Mouse (Mus musculus): ENCODE results near the gene Zyg11a. TPM values are rescaled to one million over a fixed set of nuclear protein-coding genes. Genes with fewer than 3 reads are reported as not detected.

The Zyg11a gene
- polyA plus RNA-seq, 1 experiment from 2014 or later = not detected

DNA sequence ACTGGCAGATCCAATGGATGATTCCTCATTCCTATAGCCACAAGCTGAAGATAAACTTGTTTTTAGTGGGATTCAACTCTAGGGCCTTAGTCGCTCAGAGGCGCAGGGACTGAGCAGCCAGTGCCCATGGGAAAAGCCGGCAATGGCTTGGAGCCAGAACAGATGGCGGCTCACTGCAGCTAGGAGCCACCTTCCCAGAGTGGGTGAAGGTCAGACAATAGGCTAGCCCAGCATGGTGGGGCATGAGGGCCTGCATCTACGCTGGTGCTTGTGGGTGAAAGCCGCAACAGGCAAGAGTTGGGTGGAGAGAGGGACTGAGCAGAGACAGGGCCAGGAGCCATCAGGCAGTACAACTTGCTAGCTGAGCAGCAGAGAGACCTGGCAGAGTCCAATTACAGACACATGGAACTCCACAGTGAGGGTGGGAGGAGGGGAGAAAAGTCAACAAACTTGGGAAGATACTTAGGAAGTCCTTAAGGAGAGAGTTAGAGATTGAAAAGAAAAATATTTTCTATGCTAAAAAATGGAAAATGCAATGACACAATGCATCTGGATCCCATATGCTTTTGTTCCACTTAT is 21.5 kb downstream of the Zyg11a start:
- no peaks in the 10 kb centered on the region for H3K9me3 ChIP-seq (ENCODE audit: low read length)
- H3K4me1 ChIP-seq (ENCODE audit: insufficient read depth, low read depth, low read length) = no peaks in the 10 kb centered on the region
- H3K9ac ChIP-seq (replicated peaks; ENCODE audit: low read depth) = no peak overlapping the region
- H3K36me3 ChIP-seq (ENCODE audit: insufficient read depth, low read length) = no peaks in the 10 kb centered on the region
- no peaks in the 10 kb centered on the region for H3K27me3 ChIP-seq (replicated peaks; ENCODE audit: insufficient read depth, low read length)
- DNase-seq (ENCODE audit: low spot score) (peak; percentile 7), ATAC-seq (no peak)
- WGBS = 55% methylated on average over 6 of the region's 6 CpGs
- no peak for TF ChIP-seq EP300 (IDR thresholded peaks at IDR 0.05)
- TF ChIP-seq CTCF (IDR thresholded peaks at IDR 0.05) = no peak
- no peak overlapping the region for H3K27ac ChIP-seq (ENCODE audit: low read length)
- no peak overlapping the region for H3K4me2 ChIP-seq (replicated peaks; ENCODE audit: low read depth, low read length)
- no peak overlapping the region for H3K4me3 ChIP-seq (ENCODE audit: low read depth, low read length)

GRCm38 (mm10) chr4:108192821-108193323 is 25.0 kb downstream of the Zyg11a start:
- H3K4me2 ChIP-seq (replicated peaks; ENCODE audit: low read depth, low read length) = no peak overlapping the region
- TF ChIP-seq EP300 (IDR thresholded peaks at IDR 0.05) (no peak), CTCF (IDR thresholded peaks at IDR 0.05) (no peak)
- DNase-seq (ENCODE audit: low spot score) (no peak), ATAC-seq (no peak)
- H3K9ac ChIP-seq (replicated peaks; ENCODE audit: low read depth) = no peak overlapping the region
- H3K4me3 ChIP-seq (ENCODE audit: low read depth, low read length) = no peak overlapping the region
- no peak overlapping the region for H3K27ac ChIP-seq (ENCODE audit: low read length)
- H3K4me1 ChIP-seq (ENCODE audit: insufficient read depth, low read depth, low read length) = no peaks in the 10 kb centered on the region
- no peaks in the 10 kb centered on the region for H3K27me3 ChIP-seq (replicated peaks; ENCODE audit: insufficient read depth, low read length)
- H3K36me3 ChIP-seq (ENCODE audit: insufficient read depth, low read length) = no peaks in the 10 kb centered on the region
- no peaks in the 10 kb centered on the region for H3K9me3 ChIP-seq (ENCODE audit: low read length)
- WGBS = 69% methylated on average over 2 of the region's 2 CpGs

- H3K4me2 ChIP-seq (replicated peaks; ENCODE audit: low read depth, low read length) = no peak overlapping the region
- no peaks in the 10 kb centered on the region for H3K9me3 ChIP-seq (ENCODE audit: low read length)
- no peak for ATAC-seq
- WGBS = 61% methylated on average over 1 of the region's 1 CpGs
- TF ChIP-seq EP300 (IDR thresholded peaks at IDR 0.05) (no peak), CTCF (IDR thresholded peaks at IDR 0.05) (no peak)
- H3K9ac ChIP-seq (replicated peaks; ENCODE audit: low read depth) = no peak overlapping the region
- H3K27me3 ChIP-seq (replicated peaks; ENCODE audit: insufficient read depth, low read length) = no peaks in the 10 kb centered on the region
- no peak overlapping the region for H3K4me3 ChIP-seq (ENCODE audit: low read depth, low read length)
- DNase-seq (ENCODE audit: low spot score) = no peak
- H3K27ac ChIP-seq (ENCODE audit: low read length) = no peak overlapping the region
- no peaks in the 10 kb centered on the region for H3K36me3 ChIP-seq (ENCODE audit: insufficient read depth, low read length)
- H3K4me1 ChIP-seq (ENCODE audit: insufficient read depth, low read depth, low read length) = no peaks in the 10 kb centered on the region
These were observed 35.6 kb downstream of the Zyg11a start for GRCm38 (mm10) chr4:108182278-108182677.

DNA sequence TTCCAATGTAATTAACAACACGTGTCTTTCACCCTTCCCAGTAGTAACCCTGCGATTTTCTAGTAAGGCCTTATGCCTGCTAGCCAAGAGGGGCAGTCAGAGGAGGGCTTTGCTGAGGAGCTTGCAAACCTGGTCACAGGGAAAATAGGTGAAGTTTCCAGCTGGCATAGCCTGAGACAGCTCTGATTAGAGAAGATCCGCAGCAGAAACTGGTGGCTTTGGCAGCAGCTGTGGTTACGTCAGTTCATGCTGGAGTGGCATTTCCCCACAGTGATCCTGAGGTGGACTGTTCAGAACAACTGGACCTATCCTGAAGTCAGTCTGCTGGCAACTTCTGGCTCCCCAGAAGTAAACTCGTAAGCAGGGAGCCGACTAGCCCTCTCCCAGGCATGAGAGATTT is 49.8 kb downstream of the Zyg11a start:
- ATAC-seq (no peak), DNase-seq (ENCODE audit: low spot score) (no peak)
- Histone ChIP-seq H3K27ac (ENCODE audit: low read length) (no peak overlapping the region), H3K4me2 (replicated peaks; ENCODE audit: low read depth, low read length) (no peak overlapping the region), H3K9ac (replicated peaks; ENCODE audit: low read depth) (no peak overlapping the region), H3K9me3 (ENCODE audit: low read length) (no peaks in the 10 kb centered on the region), H3K4me3 (ENCODE audit: low read depth, low read length) (no peak overlapping the region), H3K4me1 (ENCODE audit: insufficient read depth, low read depth, low read length) (0 out of 2 replicates have a peak, but pooled peaks cover 2% of the 10 kb centered on the region), H3K27me3 (replicated peaks; ENCODE audit: insufficient read depth, low read length) (no peaks in the 10 kb centered on the region), H3K36me3 (ENCODE audit: insufficient read depth, low read length) (no peaks in the 10 kb centered on the region)
- 64% methylated on average over 6 of the region's 6 CpGs for WGBS
- no peak for TF ChIP-seq EP300 (IDR thresholded peaks at IDR 0.05)
- TF ChIP-seq CTCF (IDR thresholded peaks at IDR 0.05) = no peak

DNA sequence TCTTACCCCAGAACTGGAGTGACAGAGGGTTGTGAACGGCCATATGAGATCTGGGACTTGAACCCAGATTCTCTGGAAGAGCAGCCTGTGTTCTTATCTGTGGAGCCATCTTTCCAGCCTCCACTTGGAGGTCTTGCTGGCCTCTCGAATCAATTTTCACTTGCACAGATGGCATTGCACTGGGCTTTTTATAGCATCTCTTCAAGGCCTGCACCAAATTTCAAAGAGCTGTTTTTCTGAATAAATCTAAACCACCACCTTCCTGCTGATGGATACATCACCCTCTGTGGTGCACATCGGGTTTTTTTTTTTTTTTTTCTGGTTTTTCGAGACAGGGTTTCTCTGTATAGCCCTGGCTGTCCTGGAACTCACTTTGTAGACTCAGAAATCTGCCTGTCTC is 51.0 kb downstream of the Zyg11a start:
- H3K27ac ChIP-seq (ENCODE audit: low read length) = no peak overlapping the region
- DNase-seq (ENCODE audit: low spot score) (no peak), ATAC-seq (no peak)
- H3K9ac ChIP-seq (replicated peaks; ENCODE audit: low read depth) = no peak overlapping the region
- no peak overlapping the region for H3K4me3 ChIP-seq (ENCODE audit: low read depth, low read length)
- H3K4me1 ChIP-seq (ENCODE audit: insufficient read depth, low read depth, low read length) = 0 out of 2 replicates have a peak, but pooled peaks cover 2% of the 10 kb centered on the region
- H3K4me2 ChIP-seq (replicated peaks; ENCODE audit: low read depth, low read length) = no peak overlapping the region
- 70% methylated on average over 4 of the region's 4 CpGs for WGBS
- H3K9me3 ChIP-seq (ENCODE audit: low read length) = no peaks in the 10 kb centered on the region
- H3K27me3 ChIP-seq (replicated peaks; ENCODE audit: insufficient read depth, low read length) = no peaks in the 10 kb centered on the region
- H3K36me3 ChIP-seq (ENCODE audit: insufficient read depth, low read length) = no peaks in the 10 kb centered on the region
- TF ChIP-seq CTCF (IDR thresholded peaks at IDR 0.05) (no peak), EP300 (IDR thresholded peaks at IDR 0.05) (no peak)

DNA sequence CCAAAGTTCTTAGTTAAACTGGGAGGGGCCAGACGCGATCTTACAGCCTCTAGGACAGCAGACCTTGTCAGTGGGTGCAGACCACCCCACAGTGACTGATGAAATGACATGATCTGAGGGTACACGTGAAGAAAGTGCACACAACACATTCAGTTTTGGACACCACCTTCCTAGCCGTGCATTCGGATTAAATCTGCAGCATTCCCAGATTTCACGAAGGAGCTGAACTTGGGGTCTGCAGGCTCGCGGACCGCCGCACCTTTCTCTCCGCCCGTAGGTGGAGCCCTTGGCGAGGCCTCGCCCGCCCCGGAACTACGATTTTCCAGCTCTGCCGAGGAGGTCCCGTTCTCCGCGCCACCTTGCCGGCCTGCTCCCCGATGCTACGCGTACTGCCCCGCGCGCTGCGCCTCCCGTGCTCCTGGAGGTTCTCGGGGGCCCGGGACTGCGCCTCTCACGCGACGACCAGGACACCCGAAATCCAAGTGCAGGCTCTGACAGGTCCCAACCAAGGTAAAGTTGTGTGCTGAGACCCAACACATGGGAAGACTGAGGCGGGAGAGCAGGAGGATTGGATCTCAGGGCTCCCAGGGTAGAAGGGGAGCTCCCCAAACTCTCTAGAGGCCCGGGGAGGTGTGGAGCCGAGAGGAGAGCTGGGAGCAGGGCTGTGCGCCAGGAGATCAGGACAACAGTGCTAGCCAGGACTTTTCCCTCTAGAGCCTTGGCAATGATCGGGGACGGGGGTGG is 52.5 kb downstream of the Zyg11a start, which contains the start of gene Echdc2:
Gene Echdc2 (plus strand): TSS at position 286 of the 744 bp plus-strand sequence.
- Histone ChIP-seq H3K9me3 (ENCODE audit: low read length) (no peaks in the 10 kb centered on the region), H3K4me2 (replicated peaks; ENCODE audit: low read depth, low read length) (peak within 1 kb of the TSS; percentile 86), H3K4me3 (ENCODE audit: low read depth, low read length) (peak within 1 kb of the TSS; percentile 56), H3K27me3 (replicated peaks; ENCODE audit: insufficient read depth, low read length) (no peaks in the 10 kb centered on the region), H3K27ac (ENCODE audit: low read length) (peak within 1 kb of the TSS; percentile 54), H3K36me3 (ENCODE audit: insufficient read depth, low read length) (no peaks in the 10 kb centered on the region), H3K4me1 (ENCODE audit: insufficient read depth, low read depth, low read length) (0 out of 2 replicates have a peak, but pooled peaks cover 2% of the 10 kb centered on the region), H3K9ac (replicated peaks; ENCODE audit: low read depth) (peak within 1 kb of the TSS; percentile 54)
- WGBS = 1% methylated on average over 41 of the region's 43 CpGs
- peak; percentile 62 for ATAC-seq
- TF ChIP-seq CTCF (IDR thresholded peaks at IDR 0.05) (peak; percentile 49), EP300 (IDR thresholded peaks at IDR 0.05) (no peak)
- peak; percentile 61 for DNase-seq (ENCODE audit: low spot score)
